Mouse (Mus musculus) lung, postnatal 0 days (tissue): ENCODE data around the gene Epb41l5. TPM values are rescaled to one million over a fixed set of nuclear protein-coding genes. Genes with fewer than 3 reads are reported as not detected.

Experiments used
- ATAC-seq: fragments of 200-750 bp; cut with Nextera tagmentation; 2 replicates; pipeline ENCODE4 v1.8.0; 2017; ENCODE audit warnings: moderate library complexity
- DNase-seq: peaks from one replicate; pipeline ENCODE4 v3.0.0-alpha.2; 2016; ENCODE audit warnings: low spot score
- H3K27ac ChIP-seq: fragments of 300-500 bp; sonication (generic); 2 replicates; pipeline ENCODE4 v1.5.1; 2014; ENCODE audit warnings: antibody characterized with exemption, mild to moderate bottlenecking, low read length, mixed read lengths
- H3K27me3 ChIP-seq: fragments of 300-500 bp; sonication (generic); replicated peaks from 2 replicates; pipeline ENCODE4 v1.6.1; 2014; ENCODE audit warnings: low read length, mixed read lengths; ENCODE audit not compliant: insufficient read depth
- H3K36me3 ChIP-seq: fragments of 300-500 bp; sonication (generic); 2 replicates; pipeline ENCODE4 v1.6.1; 2014; ENCODE audit warnings: low read length, mixed read lengths; ENCODE audit not compliant: insufficient read depth
- H3K4me1 ChIP-seq: fragments of 300-500 bp; sonication (generic); 2 replicates; pipeline ENCODE4 v1.6.1; 2014; ENCODE audit warnings: antibody characterized with exemption, low read depth, low read length, mixed read lengths; ENCODE audit not compliant: insufficient read depth
- H3K4me2 ChIP-seq: fragments of 300-500 bp; sonication (generic); replicated peaks from 2 replicates; pipeline ENCODE4 v1.6.1; 2014; ENCODE audit warnings: low read depth, mild to moderate bottlenecking, low read length, moderate library complexity, mixed read lengths
- H3K4me3 ChIP-seq: fragments of 300-500 bp; sonication (generic); 2 replicates; pipeline ENCODE4 v1.5.1; 2014; ENCODE audit warnings: low read depth, low read length
- H3K9ac ChIP-seq: fragments of 300-500 bp; sonication (generic); replicated peaks from 2 replicates; pipeline ENCODE4 v1.6.1; 2014; ENCODE audit warnings: low read depth, mild to moderate bottlenecking
- H3K9me3 ChIP-seq: fragments of 300-500 bp; sonication (generic); 2 replicates; pipeline ENCODE4 v1.6.1; 2016; ENCODE audit warnings: low read length, mixed read lengths
- CTCF ChIP-seq: IDR thresholded peaks from 2 replicates; pipeline ENCODE4 v1.5.1; 2016; ENCODE audit warnings: antibody characterized with exemption, mild to moderate bottlenecking
- EP300 ChIP-seq: IDR thresholded peaks from 2 replicates; pipeline ENCODE4 v1.6.1; 2016; ENCODE audit warnings: antibody characterized with exemption, mild to moderate bottlenecking, control low read depth
- WGBS: fragments of 180-500 bp; shearing (Covaris S2); extraction: QIAGEN DNeasy Blood & Tissue Kit; methylation state at CpG from one replicate; pipeline ENCODE4 v1.1.7; 2014; 5-methylcytosine and 5-hydroxymethylcytosine counted together
- polyA plus RNA-seq: library from polyadenylated mRNA; unstranded; fragments of >200 nt; fragmentation: Nextera tagmentation; extraction: Ambion mirVana; gene quantifications from 2 replicates; pipeline ENCODE4 v1.2.1, GENCODE M21; 2015

Epb41l5 gene
- polyA plus RNA-seq, 1 experiment from 2014 or later = 54.7 TPM

GRCm38 (mm10) chr1:119548668-119549326 lies 100.0 kb downstream of the Epb41l5 start:
- Histone ChIP-seq H3K9ac (no peak overlapping the region), H3K9me3 (no peaks in the 10 kb centered on the region), H3K27ac (no peak overlapping the region), H3K36me3 (no peaks in the 10 kb centered on the region), H3K4me2 (no peak overlapping the region), H3K4me3 (no peak overlapping the region), H3K27me3 (no peaks in the 10 kb centered on the region), H3K4me1 (no peaks in the 10 kb centered on the region)
- peak; percentile 45 for ATAC-seq
- 64% methylated on average over 7 of the region's 7 CpGs for WGBS
- TF ChIP-seq EP300 (no peak), CTCF (peak; percentile 95)
- peak; percentile 91 for DNase-seq

DNA sequence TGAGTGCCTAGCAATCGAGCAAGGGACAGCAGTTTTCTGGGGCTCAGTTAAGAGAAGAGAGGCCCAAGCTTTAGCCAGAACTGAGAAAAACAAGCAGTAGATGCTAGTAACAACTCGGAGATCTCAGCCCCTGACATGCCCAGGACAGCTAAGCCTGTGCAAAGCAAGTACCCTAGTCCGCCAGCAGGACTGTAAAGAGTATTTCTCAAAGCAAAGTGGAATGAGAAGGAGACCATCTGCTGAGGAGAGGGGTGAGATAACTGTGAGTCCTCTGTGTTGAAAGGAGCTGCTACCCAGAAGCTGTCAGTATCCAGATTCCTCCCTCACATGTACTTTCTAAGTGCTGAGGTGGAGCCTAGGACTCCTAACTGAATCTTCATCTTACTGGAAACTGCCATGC lies 102.3 kb downstream of the Epb41l5 start:
- Histone ChIP-seq H3K9me3 (no peaks in the 10 kb centered on the region), H3K4me3 (no peak overlapping the region), H3K9ac (no peak overlapping the region), H3K27me3 (no peaks in the 10 kb centered on the region), H3K36me3 (no peaks in the 10 kb centered on the region), H3K4me1 (no peaks in the 10 kb centered on the region), H3K27ac (no peak overlapping the region), H3K4me2 (no peak overlapping the region)
- 50% methylated on average over 3 of the region's 3 CpGs for WGBS
- peak; percentile 79 for ATAC-seq
- TF ChIP-seq CTCF = peak; percentile 55
- peak; percentile 23; the same call in 1 of the 2 replicates for TF ChIP-seq EP300
- DNase-seq = peak; percentile 79

DNA sequence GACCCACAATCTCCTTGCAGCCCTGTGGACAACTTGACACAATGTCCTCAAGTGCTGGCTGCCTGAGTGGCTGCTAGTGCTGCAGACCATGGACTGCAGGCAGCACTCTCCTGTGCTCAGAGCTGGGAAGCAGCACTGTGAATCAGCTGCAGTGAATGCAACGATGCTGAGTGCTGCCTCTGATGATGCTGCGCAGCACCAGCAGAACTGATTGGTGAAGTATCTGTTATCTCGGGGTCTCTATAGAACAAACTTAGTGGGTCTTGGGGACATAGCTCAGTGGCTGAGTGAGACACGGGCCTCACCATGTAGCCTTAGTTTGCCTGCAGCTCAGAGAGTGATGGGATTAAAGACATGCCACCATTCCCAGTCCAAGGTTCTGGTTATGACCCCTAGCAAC lies 103.1 kb downstream of the Epb41l5 start:
- Histone ChIP-seq H3K27me3 (no peaks in the 10 kb centered on the region), H3K4me2 (no peak overlapping the region), H3K4me1 (no peaks in the 10 kb centered on the region), H3K27ac (no peak overlapping the region), H3K9ac (no peak overlapping the region), H3K9me3 (no peaks in the 10 kb centered on the region), H3K4me3 (no peak overlapping the region), H3K36me3 (no peaks in the 10 kb centered on the region)
- ATAC-seq = no peak
- no peak for TF ChIP-seq EP300
- TF ChIP-seq CTCF = no peak
- 89% methylated on average over 4 of the region's 4 CpGs for WGBS
- DNase-seq = no peak

- TF ChIP-seq EP300 (no peak), CTCF (no peak)
- Histone ChIP-seq H3K9ac (no peak overlapping the region), H3K4me1 (no peaks in the 10 kb centered on the region), H3K27me3 (no peaks in the 10 kb centered on the region), H3K36me3 (no peaks in the 10 kb centered on the region), H3K4me2 (no peak overlapping the region), H3K27ac (no peak overlapping the region), H3K4me3 (no peak overlapping the region), H3K9me3 (no peaks in the 10 kb centered on the region)
- WGBS = 38% methylated on average over 2 of the region's 2 CpGs
- no peak for ATAC-seq
- no peak for DNase-seq
Measured at GRCm38 (mm10) chr1:119545164-119545563, 103.6 kb downstream of the Epb41l5 start.

- WGBS = 68% methylated on average over 5 of the region's 5 CpGs
- DNase-seq = peak; percentile 63
Measured at GRCm38 (mm10) chr1:119544611-119545155, 104.1 kb downstream of the Epb41l5 start.

DNA sequence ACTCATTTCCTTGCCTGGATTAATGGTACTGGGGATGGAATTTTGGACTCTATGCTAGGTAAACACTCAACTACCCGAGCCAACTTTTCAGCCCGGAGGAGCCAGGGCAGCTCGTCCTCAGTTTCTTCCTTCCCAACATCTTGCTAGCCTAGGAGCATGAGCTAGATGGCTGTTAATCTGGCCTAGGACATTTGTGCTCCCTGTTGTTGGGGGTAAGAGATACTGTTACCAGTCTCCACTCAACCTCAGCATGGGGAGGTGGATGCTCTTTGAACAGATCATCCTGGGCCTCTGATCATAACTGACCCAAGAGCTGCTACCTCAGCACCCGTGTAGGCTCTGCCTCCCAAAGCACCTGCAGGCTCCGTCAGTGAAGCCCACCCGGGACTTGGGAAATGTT lies 105.5 kb downstream of the Epb41l5 start:
- H3K36me3 ChIP-seq = no peaks in the 10 kb centered on the region
- ATAC-seq (no peak), DNase-seq (peak; percentile 27)
- no peak overlapping the region for H3K4me3 ChIP-seq
- no peaks in the 10 kb centered on the region for H3K27me3 ChIP-seq
- H3K9me3 ChIP-seq = no peaks in the 10 kb centered on the region
- H3K9ac ChIP-seq = no peak overlapping the region
- no peaks in the 10 kb centered on the region for H3K4me1 ChIP-seq
- WGBS = 71% methylated on average over 6 of the region's 6 CpGs
- TF ChIP-seq CTCF (no peak), EP300 (no peak)
- H3K4me2 ChIP-seq = no peak overlapping the region
- no peak overlapping the region for H3K27ac ChIP-seq

More at GRCm38 (mm10) chr1:119544611-119545155, 104.1 kb downstream of the Epb41l5 start:
- ATAC-seq = peak; percentile 36; the same call in 1 of the 2 replicates
- Histone ChIP-seq H3K36me3 (no peaks in the 10 kb centered on the region), H3K4me1 (no peaks in the 10 kb centered on the region), H3K27ac (no peak overlapping the region), H3K4me2 (no peak overlapping the region), H3K27me3 (no peaks in the 10 kb centered on the region), H3K9me3 (no peaks in the 10 kb centered on the region), H3K4me3 (no peak overlapping the region), H3K9ac (no peak overlapping the region)
- 0 out of 2 replicates have a peak, but pooled peaks have one; percentile 14 for TF ChIP-seq EP300
- no peak for TF ChIP-seq CTCF
